Mouse (Mus musculus) testis, postnatal 10 days (tissue): ENCODE data around the gene Bco2.

Experiments used
- DNase-seq: peaks from one replicate; pipeline ENCODE4 v3.0.0; 2021; ENCODE audit warnings: low spot score

The Bco2 gene

GRCm38 (mm10) chr9:50555094-50555446, at the start of gene Bco2:
Gene Bco2, minus strand, starts transcription at chr9:50555181.
- DNase-seq = no peak

- DNase-seq = no peak
These were observed 49.4 kb upstream of the Bco2 start for GRCm38 (mm10) chr9:50604338-50604737.

GRCm38 (mm10) chr9:50603998-50604324, 49.0 kb upstream of the Bco2 start:
- DNase-seq = no peak

- DNase-seq = peak; percentile 91
These were observed 48.4 kb upstream of the Bco2 start, which contains the start of the genes Sdhd and Timm8b for GRCm38 (mm10) chr9:50603189-50603997. Gene Sdhd, minus strand, starts transcription at chr9:50603812. Gene Timm8b, plus strand, starts transcription at chr9:50603910.

- no peak for DNase-seq
These were observed 47.3 kb upstream of the Bco2 start for GRCm38 (mm10) chr9:50602055-50602845.

- no peak for DNase-seq
These were observed 46.6 kb upstream of the Bco2 start for GRCm38 (mm10) chr9:50601536-50601935.

GRCm38 (mm10) chr9:50596973-50597372, 42.0 kb upstream of the Bco2 start:
- no peak for DNase-seq

- DNase-seq = no peak
These were observed 39.9 kb upstream of the Bco2 start for GRCm38 (mm10) chr9:50594794-50595417.

GRCm38 (mm10) chr9:50593544-50593943, 38.6 kb upstream of the Bco2 start:
- DNase-seq = peak; percentile 50

- DNase-seq = no peak
These were observed 38.0 kb upstream of the Bco2 start for GRCm38 (mm10) chr9:50592955-50593354.

GRCm38 (mm10) chr9:50590856-50591518, 36.0 kb upstream of the Bco2 start:
- no peak for DNase-seq

GRCm38 (mm10) chr9:50586955-50587354, 32.0 kb upstream of the Bco2 start:
- DNase-seq = no peak

- no peak for DNase-seq
These were observed 30.3 kb upstream of the Bco2 start for GRCm38 (mm10) chr9:50585145-50585818.

GRCm38 (mm10) chr9:50580370-50580769, 25.4 kb upstream of the Bco2 start:
- no peak for DNase-seq

GRCm38 (mm10) chr9:50569599-50570525, 14.9 kb upstream of the Bco2 start:
- no peak for DNase-seq

- no peak for DNase-seq
These were observed 12.9 kb upstream of the Bco2 start for GRCm38 (mm10) chr9:50567881-50568280.

- no peak for DNase-seq
These were observed 12.4 kb upstream of the Bco2 start for GRCm38 (mm10) chr9:50567372-50567771.

- no peak for DNase-seq
These were observed 11.0 kb upstream of the Bco2 start for GRCm38 (mm10) chr9:50565940-50566339.

GRCm38 (mm10) chr9:50565173-50565572, 10.2 kb upstream of the Bco2 start:
- DNase-seq = no peak

- no peak for DNase-seq
These were observed 7.0 kb upstream of the Bco2 start for GRCm38 (mm10) chr9:50561918-50562360.
